Mouse (Mus musculus): ENCODE data around the gene Arl10.

DNA sequence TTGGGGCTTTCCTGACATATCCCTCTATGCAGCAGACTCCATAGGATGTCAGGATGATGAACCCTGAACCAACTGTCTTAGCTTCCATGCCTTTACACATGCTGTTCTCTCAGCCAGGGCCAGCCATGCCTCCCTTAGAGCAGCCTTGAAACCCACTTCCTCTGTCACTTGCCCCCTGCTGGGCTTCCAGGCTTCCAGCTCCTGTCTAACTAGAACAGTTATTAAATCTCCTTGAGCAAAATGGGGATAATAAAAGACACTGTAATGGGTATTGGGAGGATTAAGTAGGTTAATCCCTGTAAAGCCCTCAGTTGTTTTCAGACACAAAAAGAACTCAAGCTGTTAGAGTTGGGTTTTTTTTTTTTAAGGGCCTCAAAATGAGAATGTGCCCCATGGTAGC, 28.7 kb downstream of the Arl10 start:
- TF ChIP-seq CTCF (IDR thresholded peaks at IDR 0.05; ENCODE audit: low read depth) (no peak), EP300 (IDR thresholded peaks at IDR 0.05; ENCODE audit: low read depth) (no peak)

Measured in heart, postnatal 0 days (tissue).